In genomic region chr1:179547176-179547575, GRCm38 (mm10) we compare ENCODE assay signal across 8 mouse cellular contexts. TPM values are rescaled to one million over a fixed set of nuclear protein-coding genes. Genes with fewer than 3 reads are reported as not detected.
DNase-seq lines count a peak whose midpoint lies in the region; ATAC-seq and TF ChIP-seq lines count a peak whose summit lies in the region.

No protein-coding gene starts in this region.

- peak overlapping the region; percentile 99 for H3K27ac ChIP-seq in gastrocnemius, adult 2 months
- H3K27ac ChIP-seq in heart, embryonic 15.5 days, result peak overlapping the region; percentile 96
- peak overlapping the region; percentile 97 for H3K27ac ChIP-seq in liver, embryonic 15.5 days (replicated peaks)

- H3K9me3 ChIP-seq in E14TG2a.4 (ENCODE audit: low read length), result no peaks in the 10 kb centered on the region
- H3K9me3 ChIP-seq in heart, embryonic 15.5 days (replicated peaks), result no peaks in the 10 kb centered on the region
- H3K9me3 ChIP-seq in liver, embryonic 15.5 days (replicated peaks), result no peaks in the 10 kb centered on the region

- H3K4me1 ChIP-seq in E14TG2a.4 (replicated peaks; ENCODE audit: low read depth, low read length), result peaks cover 43% of the 10 kb centered on the region
- H3K4me1 ChIP-seq in heart, embryonic 15.5 days (replicated peaks), result peaks cover 25% of the 10 kb centered on the region
- peaks cover 57% of the 10 kb centered on the region for H3K4me1 ChIP-seq in liver, embryonic 15.5 days (replicated peaks)

- no peak for ATAC-seq in heart, embryonic 15.5 days (replicated peaks; ENCODE audit: insufficient number of reproducible peaks, insufficient read depth, low FRiP score, low read depth)
- ATAC-seq in liver, embryonic 15.5 days (ENCODE audit: insufficient read depth), result no peak

- 19% methylated on average over 5 of the region's 5 CpGs for WGBS in heart, embryonic 15.5 days
- WGBS in liver, embryonic 15.5 days (ENCODE audit: insufficient replicate concordance), result 20% methylated on average over 5 of the region's 5 CpGs

- peak overlapping the region; percentile 65 for H3K4me2 ChIP-seq in heart, embryonic 15.5 days
- H3K4me2 ChIP-seq in liver, embryonic 15.5 days, result peak overlapping the region; percentile 76

- intact Hi-C loops in gastrocnemius, adult 2 months (cut with DNase I), result loop anchor here (2.0 kb wide), 1 partner anchor 76 kb away; no protein-coding TSS in a partner anchor

- peak overlapping the region; percentile 98 for H3K4me3 ChIP-seq in gastrocnemius, adult 2 months
- peak overlapping the region; percentile 91 for H3K4me3 ChIP-seq in E14TG2a.4 (replicated peaks; ENCODE audit: low read length)
- peak overlapping the region; percentile 83 for H3K4me3 ChIP-seq in heart, embryonic 15.5 days
- peak overlapping the region; percentile 79 for H3K4me3 ChIP-seq in liver, embryonic 15.5 days (replicated peaks)

- DNase-seq in gastrocnemius, adult 2 months, result no peak
- DNase-seq in gastrocnemius, postnatal 4 days (ENCODE audit: low spot score in 2 of 2), result no peak
- no peak for DNase-seq in thymus, postnatal 14 days
- no peak for DNase-seq in layer of hippocampus, adult 9-11 months
- DNase-seq in layer of hippocampus, adult 18-20 months (ENCODE audit: low spot score in 2 of 2), result no peak

- H3K36me3 ChIP-seq in E14TG2a.4 (ENCODE audit: insufficient read depth, low read length), result peaks cover 25% of the 10 kb centered on the region
- H3K36me3 ChIP-seq in heart, embryonic 15.5 days, result peaks cover 4% of the 10 kb centered on the region; the same call in 1 of the 2 replicates
- peaks cover 13% of the 10 kb centered on the region for H3K36me3 ChIP-seq in liver, embryonic 15.5 days (replicated peaks)

- TF ChIP-seq CTCF in gastrocnemius, adult 2 months (IDR thresholded peaks at IDR 0.05), result no peak
- no peak for TF ChIP-seq CTCF in E14TG2a.4 (conservative IDR thresholded peaks at IDR 0.05; ENCODE audit: low read length)

- peak overlapping the region; percentile 81 for H3K9ac ChIP-seq in heart, embryonic 15.5 days
- peak overlapping the region; percentile 87 for H3K9ac ChIP-seq in liver, embryonic 15.5 days

- H3K27me3 ChIP-seq in E14TG2a.4 (ENCODE audit: insufficient read depth, low read length), result no peaks in the 10 kb centered on the region
- H3K27me3 ChIP-seq in heart, embryonic 15.5 days, result no peaks in the 10 kb centered on the region
- no peaks in the 10 kb centered on the region for H3K27me3 ChIP-seq in liver, embryonic 15.5 days

RNA-seq across cellular contexts. Expression of gene Cnst, which starts 1.0 kb away (rescaled TPM):
- total RNA-seq in gastrocnemius, adult 2 months (2021), result 10 to 100 TPM; 34.7 to 40.0 TPM
- 10 to 100 TPM; 33.5 to 36.4 TPM for total RNA-seq in gastrocnemius, postnatal 4 days (2021)
- polyA plus RNA-seq in heart, embryonic 15.5 days (2015; fragmentation: Nextera tagmentation; extraction: Ambion mirVana), result 16.6 and 18.3 TPM in 2 replicates
- 12.1 and 12.6 TPM in 2 replicates for polyA plus RNA-seq in liver, embryonic 15.5 days (2015; fragmentation: Nextera tagmentation; extraction: Ambion mirVana)
- 10 to 100 TPM; 32.4 to 33.2 TPM for total RNA-seq in layer of hippocampus, adult 18-20 months (2021)

RNA-seq across cellular contexts. Expression of gene Tfb2m, which starts 1.1 kb away (rescaled TPM):
- 10 to 100 TPM; 39.8 to 41.5 TPM for total RNA-seq in gastrocnemius, adult 2 months (2021)
- total RNA-seq in gastrocnemius, postnatal 4 days (2021), result 10 to 100 TPM; 16.1 to 19.5 TPM
- polyA plus RNA-seq in heart, embryonic 15.5 days (2015; fragmentation: Nextera tagmentation; extraction: Ambion mirVana), result 19.8 and 27.9 TPM in 2 replicates
- polyA plus RNA-seq in liver, embryonic 15.5 days (2015; fragmentation: Nextera tagmentation; extraction: Ambion mirVana), result 8.2 and 8.3 TPM in 2 replicates
- 10 to 100 TPM; 23.3 to 28.7 TPM for total RNA-seq in layer of hippocampus, adult 18-20 months (2021)

RNA-seq across cellular contexts. Expression of gene Smyd3, which starts 29.3 kb away (rescaled TPM):
- 1 to 10 TPM; 5.1 to 5.8 TPM for total RNA-seq in gastrocnemius, adult 2 months (2021)
- 1 to 10 TPM; 7.8 TPM for total RNA-seq in gastrocnemius, postnatal 4 days (2021)
- 9.1 and 11.1 TPM in 2 replicates for polyA plus RNA-seq in heart, embryonic 15.5 days (2015; fragmentation: Nextera tagmentation; extraction: Ambion mirVana)
- polyA plus RNA-seq in liver, embryonic 15.5 days (2015; fragmentation: Nextera tagmentation; extraction: Ambion mirVana), result 5.7 TPM in 2 replicates
- total RNA-seq in layer of hippocampus, adult 18-20 months (2021), result 10 to 100 TPM; 22.4 TPM
